In the genomic region with DNA sequence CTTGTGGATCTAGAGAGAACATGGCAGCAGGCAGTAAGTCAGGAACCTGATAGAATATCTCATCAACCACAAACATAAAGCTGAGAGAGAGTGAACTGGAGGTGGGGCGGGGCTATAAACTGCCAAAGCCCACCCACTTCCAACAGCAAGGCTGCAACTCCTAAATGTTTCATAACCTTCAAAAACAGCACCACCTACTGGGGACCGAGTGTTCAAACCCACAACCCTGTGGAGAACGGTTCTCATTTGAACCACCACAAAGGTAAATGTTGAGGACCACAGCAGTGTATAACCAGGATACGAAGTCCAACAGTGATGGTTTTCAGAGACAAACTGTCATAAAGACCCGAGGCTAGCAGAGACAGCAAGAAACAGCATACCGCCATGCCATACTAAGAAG, we compare ENCODE assay signal across 14 mouse cellular contexts.
"Had no signal": no experiment of that assay in that cellular context is flagged by ENCODE, and none has a peak within 500 bp of the region (broad histone marks: within the 10 kb centered on the region; RNA-seq: fewer than 3 reads in every experiment).

No protein-coding gene starts in this region.

- H3K36me3 ChIP-seq: limb, embryonic 12.5 days; lung, embryonic 15.5 days; midbrain, embryonic 12.5 days had no signal

- H3K27me3 ChIP-seq: limb, embryonic 12.5 days; liver, embryonic 13.5 days; lung, embryonic 15.5 days; megakaryocyte, embryonic 14.5 days; midbrain, embryonic 12.5 days had no signal

- H3K4me3 ChIP-seq: limb, embryonic 12.5 days; liver, embryonic 13.5 days; lung, embryonic 15.5 days; megakaryocyte, embryonic 14.5 days; midbrain, embryonic 12.5 days had no signal

- DNase-seq: kidney, adult 8-10 months; kidney, postnatal 36 days; liver; liver, embryonic 13.5 days; liver, postnatal 0 days; lung, postnatal 14 days; right cerebral cortex, postnatal 14 days; thymus, postnatal 14 days had no signal

- H3K9me3 ChIP-seq: liver, embryonic 13.5 days; lung, embryonic 15.5 days; midbrain, embryonic 12.5 days had no signal

- H3K4me1 ChIP-seq: limb, embryonic 12.5 days; liver, embryonic 13.5 days; lung, embryonic 15.5 days; megakaryocyte, embryonic 14.5 days; midbrain, embryonic 12.5 days had no signal

- H3K9ac ChIP-seq: limb, embryonic 12.5 days; liver, embryonic 13.5 days; liver, postnatal 0 days; lung, embryonic 15.5 days; midbrain, embryonic 12.5 days had no signal

- H3K4me2 ChIP-seq: limb, embryonic 12.5 days; liver, embryonic 13.5 days; lung, embryonic 15.5 days; midbrain, embryonic 12.5 days had no signal

- ATAC-seq: liver, postnatal 0 days; midbrain, embryonic 16.5 days had no signal

- H3K27ac ChIP-seq: limb, embryonic 12.5 days; liver, embryonic 13.5 days; lung, embryonic 15.5 days; macrophage; midbrain, embryonic 12.5 days had no signal
